Mouse (Mus musculus) small intestine, adult 2 months (tissue): Measurements from ENCODE around the gene Cd300ld3.

ENCODE experiments used
- CTCF ChIP-seq: fragments of 200-500 bp; IDR thresholded peaks from 2 replicates; pipeline ENCODE4 v1.5.1; 2012; ENCODE audit warnings: low read depth, mild to moderate bottlenecking, control low read depth, inconsistent platforms, low read length, moderate library complexity, mixed read lengths; ENCODE audit not compliant: insufficient replicate concordance, insufficient read length; ENCODE audit errors: extremely low read depth
- POLR2A ChIP-seq: fragments of 200-500 bp; IDR thresholded peaks from 2 replicates; pipeline ENCODE4 v1.6.1; 2012; ENCODE audit warnings: low read depth, mild to moderate bottlenecking, control low read depth, inconsistent platforms, low read length, moderate library complexity

DNA sequence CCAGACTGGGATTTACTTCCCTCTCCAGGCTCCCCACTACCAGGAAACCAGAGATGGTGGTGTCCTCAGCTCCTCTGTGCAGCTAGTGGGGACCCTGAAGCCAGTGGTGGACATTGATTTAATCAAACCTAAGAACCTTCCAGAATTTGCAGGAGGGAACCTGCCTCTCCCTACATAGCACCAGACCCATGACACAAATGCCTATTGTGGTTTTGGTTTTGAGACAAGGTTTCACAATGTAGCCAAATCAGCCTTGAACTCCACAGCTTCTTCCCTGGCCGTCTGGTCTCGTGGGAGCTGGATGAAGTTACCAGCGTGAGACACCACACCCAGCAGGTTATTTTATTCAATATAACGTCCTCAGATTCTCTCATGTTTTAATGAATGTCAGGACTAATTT is 10.5 kb upstream of the Cd300ld3 start:
- TF ChIP-seq CTCF (no peak), POLR2A (no peak)
